Mouse (Mus musculus) NIH3T3 (cell line): ENCODE results near the gene Mettl9.

Experiments used
- DNase-seq: peaks from one replicate; pipeline ENCODE4 v3.0.0-alpha.2; 2012; ENCODE audit warnings: low read depth

Mettl9 gene

DNA sequence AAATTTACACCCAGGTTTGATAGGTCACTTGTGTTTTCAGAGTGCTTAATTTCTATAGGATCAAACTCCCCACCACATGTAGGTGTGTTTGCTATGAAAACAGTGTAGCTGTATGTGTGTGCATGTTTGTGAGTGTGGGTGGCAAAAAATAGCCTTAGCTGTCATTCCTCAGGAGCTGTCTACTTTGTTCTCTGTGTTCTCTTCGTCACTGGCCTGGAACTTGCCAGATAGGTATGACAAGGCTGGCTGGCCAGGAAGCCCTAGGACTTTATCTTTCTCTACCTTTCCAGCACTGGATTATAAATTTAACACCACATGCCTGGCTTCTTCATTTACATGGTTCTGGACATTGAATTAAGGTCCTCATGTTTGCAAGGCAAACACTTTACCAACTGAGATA lies 10.0 kb downstream of the Mettl9 start:
- no peak for DNase-seq

DNA sequence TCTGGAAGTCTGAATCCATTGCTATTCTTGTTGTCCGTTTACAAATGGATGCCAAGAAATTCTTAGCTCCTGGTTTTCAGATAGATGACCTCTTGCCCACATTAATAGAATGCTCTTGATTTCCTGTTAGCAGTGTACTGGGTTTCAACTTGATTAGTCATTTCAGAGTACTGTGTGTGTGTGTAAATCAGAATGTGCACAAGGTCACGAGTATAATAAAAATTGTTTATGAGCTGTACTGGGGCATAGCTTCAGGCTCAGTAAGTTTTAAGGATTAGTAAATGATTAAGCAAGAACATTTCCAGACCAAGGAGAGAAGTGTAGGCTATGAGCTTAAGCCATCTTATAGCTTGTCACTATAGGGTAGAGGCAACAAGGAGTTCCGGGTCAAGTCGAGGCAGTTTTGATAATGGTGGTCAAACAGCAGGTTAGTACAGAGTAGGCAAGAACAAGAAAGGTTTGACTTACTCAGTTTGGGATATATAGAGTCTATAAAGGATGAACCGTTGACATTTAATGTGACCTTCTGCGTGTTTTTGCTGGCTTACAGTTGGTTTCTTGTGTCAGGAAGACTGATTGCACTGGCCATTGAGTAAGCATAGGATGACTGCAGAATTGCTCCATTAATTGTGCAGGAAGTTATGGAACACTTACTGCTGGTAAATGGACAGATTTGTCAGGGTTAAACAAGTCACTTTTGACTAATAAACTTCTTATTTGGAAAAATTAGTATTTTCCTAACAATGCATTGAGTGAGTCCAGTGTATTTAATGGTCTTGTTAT lies 11.6 kb downstream of the Mettl9 start:
- DNase-seq = peak; percentile 24

DNA sequence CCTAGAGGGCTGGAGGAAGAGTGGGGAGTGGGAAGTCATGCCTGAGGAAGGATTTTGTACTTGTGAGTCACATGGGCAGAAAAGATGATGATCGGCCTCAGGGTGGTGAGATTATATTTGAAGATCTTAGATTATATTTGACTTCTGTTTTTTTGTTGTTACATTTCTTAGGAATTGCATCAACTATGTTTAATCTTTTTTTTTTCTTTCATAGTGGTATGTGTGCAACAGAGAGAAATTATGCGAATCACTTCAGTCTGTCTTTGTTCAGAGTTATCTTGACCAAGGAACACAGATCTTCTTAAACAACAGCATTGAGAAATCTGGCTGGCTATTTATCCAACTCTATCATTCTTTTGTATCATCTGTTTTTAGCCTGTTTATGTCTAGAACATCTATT lies 13.4 kb downstream of the Mettl9 start:
- no peak for DNase-seq

DNA sequence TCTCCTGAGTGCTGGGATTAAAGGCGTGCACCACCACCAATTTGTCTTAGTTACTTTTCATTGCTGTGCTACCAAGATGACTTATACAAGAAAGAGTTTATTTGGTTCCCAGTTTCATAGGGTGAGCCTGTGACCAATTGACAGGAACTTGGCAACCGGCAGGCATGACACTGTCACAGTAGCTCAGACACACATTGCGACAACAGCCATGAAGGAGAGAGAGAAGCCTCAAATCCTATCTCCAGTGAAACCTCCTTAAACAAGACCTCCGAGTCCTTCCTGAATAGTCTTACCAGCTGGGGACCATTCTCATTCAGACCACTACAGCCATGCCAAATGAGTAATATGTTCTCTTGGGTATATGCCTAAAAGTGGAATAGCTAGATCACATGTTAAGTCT lies 18.8 kb downstream of the Mettl9 start:
- DNase-seq = peak; percentile 56

DNA sequence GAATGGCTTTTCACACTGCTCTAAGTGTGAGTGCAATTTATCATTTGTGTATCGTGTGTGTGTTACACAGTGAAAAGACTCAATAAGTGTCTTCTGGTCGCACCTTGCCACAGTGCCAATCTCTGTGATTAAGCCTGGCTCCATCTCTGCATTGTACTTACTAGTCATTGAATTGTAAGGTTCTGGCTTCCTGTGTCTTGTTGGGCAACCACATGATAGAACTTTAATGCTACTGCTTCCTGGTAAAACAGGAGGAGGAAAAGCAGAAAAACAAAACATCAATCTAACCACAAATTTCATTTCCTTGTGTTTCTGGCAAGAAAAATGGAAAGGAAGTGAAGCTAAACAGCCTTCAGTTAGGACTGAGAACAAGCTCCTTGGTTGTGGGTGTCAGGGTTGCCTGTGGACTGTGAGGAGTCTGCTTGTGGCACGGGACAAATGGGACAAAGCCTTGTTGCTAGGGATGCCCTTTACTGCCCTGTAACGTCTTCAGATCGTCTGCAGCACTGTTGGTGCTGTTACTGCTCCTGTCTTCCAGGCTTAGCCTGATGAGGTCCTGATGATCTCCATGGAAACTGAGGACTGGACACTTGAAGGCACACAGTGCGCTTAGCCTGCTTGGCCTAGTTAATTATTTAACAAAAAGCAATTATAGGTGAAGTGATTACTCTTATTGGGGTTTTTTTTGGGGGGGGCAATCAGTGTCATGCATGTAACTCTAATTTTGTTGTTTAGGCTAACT lies 25.4 kb downstream of the Mettl9 start:
- no peak for DNase-seq

DNA sequence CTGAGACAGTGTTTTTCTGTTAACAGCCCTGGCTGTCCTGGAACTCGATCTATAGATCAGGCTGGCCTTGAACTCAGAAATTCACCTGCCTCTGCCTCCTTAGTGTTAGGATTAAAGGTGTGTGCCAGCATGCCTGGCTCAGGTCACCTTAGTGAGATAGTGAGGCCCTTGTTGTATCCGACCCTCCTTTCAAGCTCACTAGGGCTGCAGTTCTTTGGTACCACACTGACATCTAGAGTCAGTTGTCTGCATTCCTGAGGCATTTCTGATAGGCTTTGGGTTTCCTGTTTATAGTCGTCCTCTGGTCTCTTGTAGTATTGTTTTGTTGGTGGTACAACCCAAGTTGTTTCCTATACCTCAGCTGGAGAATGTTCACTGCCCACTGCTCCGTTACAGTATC lies 30.1 kb downstream of the Mettl9 start:
- peak; percentile 61 for DNase-seq

DNA sequence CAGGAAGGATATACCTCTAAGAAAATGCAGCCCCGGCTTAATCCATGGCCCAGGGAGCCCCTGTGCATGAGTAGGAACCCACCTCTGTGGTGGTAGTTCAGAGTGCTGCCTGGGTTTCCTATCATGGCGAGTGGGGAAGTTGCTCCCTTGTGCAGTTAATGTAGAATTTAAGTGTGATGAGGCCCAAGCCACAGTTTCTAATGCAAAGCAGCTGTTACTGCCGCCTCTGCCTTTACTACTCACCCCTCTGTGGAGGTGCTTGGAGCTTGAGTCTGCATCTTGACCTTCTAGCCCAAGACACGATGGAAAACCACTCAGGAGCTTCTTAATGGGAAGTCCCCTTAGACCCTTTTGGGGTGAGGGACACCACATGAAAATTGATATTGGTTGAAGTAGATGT lies 37.0 kb downstream of the Mettl9 start:
- no peak for DNase-seq

DNA sequence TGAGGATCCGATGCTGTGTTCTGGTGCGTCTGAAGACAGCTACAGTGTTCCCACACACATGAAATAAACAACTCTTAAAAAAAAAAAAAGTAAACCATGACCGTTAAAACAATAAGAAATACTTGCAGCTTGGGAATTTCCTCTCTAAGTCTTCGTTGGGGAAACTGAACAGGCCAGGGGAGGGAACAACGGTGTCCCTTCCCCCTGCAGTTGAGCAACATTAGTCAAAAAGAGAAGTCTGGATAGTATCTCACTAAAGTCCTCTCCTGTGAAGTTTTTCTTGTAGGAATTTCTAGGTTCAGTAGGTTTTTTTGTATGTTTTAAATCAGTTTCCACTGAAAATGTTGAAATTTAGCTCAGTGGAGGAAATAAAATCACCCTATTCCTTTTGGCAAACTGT lies 38.3 kb downstream of the Mettl9 start:
- DNase-seq = no peak

DNA sequence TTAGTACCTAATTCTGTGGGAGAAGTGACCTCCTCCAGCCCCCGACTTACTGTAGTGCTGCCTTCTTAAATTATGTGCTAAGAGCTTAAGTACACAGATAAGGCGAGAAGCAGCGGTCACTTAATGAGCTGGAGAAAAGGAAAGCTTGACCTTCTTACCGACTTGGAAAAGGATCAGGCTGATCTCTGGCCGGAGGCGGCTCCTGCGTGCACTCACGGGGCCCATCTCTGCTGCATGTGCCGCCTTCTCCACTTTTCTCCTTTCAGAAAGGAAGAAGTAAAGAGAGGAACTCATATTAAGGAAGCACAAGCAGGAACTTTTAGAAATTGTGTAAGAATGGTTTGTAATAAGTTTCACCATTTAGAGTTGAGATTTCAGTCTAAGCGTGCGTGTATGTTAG lies 40.0 kb downstream of the Mettl9 start, which contains the start of gene Igsf6:
Gene Igsf6 (minus strand): TSS at position 292 of the 400 bp plus-strand sequence.
- DNase-seq = no peak

DNA sequence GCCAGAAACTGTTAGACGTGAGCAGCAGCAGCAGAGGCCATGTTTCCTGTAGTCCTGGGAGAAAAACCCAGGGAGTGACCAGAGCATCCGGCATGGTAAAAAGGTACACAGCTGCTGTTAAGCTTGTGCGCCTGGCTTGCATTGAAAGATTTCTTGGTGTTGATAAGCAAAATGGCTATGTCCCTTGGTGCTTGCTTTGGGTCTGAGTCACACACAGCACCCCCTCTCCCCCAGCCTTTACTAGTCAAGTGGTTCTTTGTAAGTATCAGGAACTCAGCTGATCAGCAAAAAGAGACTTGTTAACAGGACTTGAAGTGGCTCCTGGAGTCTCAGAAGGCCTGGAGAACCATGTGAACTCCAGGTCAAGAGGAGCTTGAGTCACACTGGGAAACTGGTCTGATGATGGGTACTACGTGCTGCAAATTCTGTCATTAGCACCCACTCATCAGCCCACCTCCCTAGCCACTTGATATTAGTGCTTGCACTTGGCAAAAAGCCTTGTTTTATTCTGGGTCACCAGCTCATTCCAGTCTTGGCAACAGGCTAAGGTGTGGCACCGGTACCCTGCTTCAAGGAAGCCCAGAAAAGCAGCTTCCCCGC lies 40.7 kb downstream of the Mettl9 start:
- DNase-seq = no peak

DNA sequence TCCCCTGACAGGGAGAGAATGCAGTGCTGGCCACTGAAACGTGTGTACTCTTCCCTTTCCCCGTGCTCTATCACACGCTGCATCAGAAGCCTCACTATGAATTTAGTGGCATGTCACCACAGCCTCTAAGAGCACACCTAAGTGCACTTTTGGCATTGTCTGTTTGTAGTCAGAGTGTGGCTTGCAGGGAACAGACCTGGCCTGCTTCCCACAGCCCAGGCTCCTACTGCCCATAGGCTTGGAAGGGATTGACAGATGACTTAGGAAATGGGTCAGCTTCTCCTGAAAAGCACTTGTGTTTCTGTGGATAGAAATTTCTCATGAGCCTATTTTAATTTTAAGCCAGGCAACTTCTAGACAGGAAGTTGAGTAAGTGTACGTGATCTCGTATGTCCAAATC lies 41.2 kb downstream of the Mettl9 start:
- DNase-seq = no peak

DNA sequence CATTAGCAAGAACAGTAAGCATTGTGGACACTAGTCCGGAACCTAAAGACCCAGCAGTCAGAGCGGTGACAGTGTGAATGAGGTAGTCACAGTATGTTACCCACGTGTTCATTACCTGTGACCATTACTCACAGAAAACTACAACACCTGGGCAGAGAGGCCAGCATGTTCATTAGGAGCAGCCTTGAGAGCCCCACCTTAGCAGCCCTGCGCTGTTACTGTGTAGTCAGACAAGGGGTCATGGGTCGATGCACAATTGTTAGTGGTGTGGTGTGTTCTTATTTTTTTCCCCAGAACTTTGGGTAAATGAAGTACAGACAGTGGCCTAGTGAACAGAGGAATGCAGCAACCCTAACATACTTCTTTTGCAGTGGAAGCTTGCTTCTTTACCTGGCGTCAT lies 43.1 kb downstream of the Mettl9 start:
- no peak for DNase-seq

DNA sequence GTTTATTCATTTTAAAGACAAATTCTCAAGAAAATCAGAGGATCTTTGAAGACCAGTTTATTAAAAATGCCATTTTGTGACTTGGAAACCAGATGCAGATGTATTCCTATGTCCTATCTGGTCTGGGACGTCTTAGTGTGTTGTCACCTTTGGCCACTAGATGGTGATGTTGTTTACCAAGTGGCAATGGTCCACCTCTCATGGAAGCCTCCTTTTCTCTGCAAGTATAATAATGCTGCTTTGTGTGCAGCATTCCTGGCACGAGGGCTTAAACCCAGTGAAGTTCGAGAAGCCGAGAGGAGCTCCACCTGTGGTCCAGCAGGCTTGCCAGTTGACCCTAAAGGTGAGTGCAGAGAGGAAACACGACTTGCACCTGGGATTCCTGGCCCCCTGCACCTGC lies 43.6 kb downstream of the Mettl9 start:
- peak; percentile 79 for DNase-seq

DNA sequence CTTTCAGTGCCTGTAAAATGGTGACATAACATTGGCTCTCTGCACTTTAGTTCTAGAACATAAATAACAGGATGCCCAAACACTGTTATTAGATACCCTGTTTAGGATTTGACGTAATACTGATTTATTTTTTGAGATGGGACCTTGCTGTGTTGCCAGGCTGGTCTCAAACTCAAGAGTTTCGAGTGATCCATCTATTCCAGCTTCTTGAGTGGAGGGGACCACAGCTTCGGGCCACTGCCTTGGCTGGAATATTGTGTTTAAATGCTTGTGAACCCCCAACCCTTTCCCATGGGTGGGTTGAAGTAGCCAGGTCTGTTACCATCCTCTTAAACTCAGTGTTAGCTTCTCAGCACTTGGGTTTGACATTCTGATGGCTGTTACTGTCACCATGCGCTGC lies 47.1 kb downstream of the Mettl9 start, which contains the start of gene Otoa:
Gene Otoa (plus strand): TSS at position 301 of the 400 bp plus-strand sequence.
- no peak for DNase-seq

DNA sequence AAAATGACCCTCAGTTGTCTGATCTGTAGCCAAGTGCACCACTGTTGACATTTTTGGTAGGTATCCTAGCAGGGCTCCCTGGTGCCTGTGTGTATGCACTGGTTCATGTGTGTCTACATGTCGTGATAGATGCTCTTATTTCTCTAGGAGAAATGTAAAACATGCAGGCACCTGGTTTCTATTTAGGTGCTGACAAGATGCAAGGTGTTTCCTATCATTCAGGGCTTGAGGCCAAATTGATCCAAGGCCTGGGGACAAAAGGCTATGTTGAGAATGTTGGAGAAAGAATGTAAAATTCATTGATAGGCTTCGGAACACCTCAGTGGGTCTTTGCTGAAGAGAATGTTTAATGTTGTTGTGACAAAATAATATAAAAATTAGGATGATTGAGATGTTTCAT lies 47.6 kb downstream of the Mettl9 start:
- no peak for DNase-seq

DNA sequence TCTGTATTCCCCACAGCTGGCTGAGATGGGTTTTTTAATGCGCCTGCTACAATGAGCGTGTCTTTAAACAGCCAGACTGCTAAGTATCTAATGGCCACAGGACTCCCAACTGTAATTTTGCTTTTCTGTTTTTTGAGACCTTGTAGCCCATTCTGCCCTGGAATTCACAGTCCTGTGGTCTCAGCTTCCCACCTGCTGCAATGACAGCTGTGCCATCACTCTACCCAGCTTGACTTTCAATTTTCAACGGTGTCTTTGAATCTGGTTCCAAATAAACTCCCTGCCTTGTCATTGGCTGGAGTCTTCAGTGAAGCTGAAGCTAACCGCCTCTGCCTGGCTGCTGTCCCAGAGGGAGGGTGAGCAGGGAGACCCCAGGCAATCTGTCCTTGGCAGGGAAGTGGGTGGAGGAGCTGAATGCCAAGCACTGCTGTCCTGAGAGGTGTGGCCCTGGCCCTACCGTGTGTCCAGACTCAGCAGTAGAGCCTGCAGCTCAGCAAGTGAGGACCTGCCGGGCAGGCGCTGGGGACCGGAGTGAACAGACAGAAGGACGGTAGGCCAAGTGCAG lies 48.8 kb downstream of the Mettl9 start:
- DNase-seq = no peak

DNA sequence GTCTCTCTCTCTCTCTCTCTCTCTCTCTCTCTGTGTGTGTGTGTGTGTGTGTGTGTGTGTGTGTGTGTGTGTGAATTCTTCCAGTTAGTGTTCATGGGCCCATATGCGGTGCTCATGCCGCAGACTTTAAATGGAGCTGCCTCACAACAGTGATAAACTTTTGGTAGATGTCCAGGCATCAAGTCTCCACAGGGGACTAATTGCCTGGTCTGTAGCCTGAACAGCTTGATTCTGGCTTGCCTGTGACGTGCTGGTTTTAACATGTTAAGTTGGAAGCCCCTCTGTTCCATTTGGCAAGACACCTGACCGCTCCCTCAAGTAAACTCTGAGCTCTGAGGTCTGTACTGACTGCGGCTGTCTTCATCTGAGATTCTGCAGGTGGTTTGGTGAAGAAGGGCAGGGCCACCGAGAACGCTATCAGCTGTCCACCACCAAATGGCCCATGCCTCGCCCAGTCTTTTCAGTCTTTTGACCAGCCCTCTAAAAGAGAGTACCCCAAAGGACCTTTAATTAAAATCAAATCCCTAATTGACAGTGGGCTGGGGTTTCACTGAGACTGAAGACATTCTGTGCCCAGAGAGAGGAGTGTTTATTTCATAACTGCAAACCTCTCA lies 50.7 kb downstream of the Mettl9 start:
- DNase-seq = no peak

DNA sequence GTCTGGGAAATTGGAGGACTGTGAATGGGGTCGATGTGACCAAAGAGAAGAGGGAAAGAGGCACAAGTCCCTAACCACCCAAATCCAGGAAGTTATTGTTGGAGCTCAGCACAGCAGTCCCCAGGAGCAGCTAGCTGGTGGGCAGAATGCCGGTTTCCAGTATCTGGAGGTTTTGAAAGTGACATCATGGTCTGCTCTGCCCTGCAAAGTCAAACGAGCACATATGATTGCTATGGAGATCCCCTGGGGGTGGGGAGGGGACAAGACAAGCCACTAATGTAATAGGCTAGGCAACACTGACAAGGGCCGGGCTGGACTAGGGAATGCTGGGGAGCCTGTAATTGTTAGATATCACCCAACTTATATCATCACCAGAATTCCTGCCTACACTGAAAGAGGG lies 51.3 kb downstream of the Mettl9 start:
- no peak for DNase-seq

DNA sequence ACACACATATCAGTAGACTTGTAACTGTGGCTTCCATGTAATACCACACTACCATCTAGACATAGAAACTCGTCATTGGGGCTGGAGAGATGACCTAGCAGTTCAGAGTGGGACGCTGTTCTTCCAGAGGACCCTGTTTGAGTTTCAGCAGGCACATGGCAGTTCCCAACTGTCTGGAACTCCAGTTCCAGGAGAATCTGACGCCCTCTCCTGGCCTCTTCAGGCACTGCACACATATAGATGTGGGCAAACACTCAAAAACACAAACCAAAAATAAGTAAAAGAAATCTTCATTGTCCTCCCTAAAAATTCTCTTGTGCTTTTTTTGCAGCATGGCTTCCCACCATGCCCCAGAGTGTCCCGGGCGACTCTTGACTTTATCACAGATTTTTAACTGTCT lies 54.5 kb downstream of the Mettl9 start:
- DNase-seq = no peak

DNA sequence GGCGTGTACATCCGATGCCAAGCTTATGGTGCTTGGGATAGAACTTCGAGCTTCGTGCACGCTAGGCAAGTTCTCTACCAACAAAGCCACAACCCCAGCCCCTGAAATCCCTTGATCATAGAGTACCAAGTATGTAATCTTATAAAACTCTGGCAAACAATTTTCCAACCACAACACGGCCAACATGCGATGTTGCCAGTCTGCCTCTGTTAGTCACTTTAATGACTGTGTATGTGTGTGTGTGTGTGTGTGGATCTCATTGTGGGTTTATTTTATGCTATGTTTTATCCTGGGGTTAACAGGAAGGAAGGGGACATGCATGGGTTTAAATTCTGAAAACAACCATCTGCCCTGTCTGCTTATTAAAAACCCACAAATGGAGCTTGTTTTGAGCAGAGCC lies 56.5 kb downstream of the Mettl9 start:
- no peak for DNase-seq

DNA sequence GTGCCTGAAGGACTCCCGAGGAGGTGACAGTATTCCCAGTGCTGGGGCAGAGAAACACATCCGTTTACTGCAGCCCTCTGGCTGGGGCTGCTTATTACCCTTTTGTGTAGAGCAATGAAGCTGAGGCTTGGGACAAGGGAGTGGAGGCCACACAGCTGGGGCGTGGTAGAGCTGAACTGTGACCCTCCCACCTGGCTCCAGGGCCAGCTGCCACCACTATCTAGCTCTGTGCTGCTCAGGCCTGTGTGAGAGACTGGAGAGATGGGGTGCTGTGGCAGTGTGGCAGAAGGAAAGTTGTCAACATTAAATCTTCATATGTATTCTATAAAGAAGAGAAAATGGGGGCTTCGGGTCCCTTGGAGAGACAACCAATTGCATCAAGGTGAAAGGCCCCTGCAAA lies 58.8 kb downstream of the Mettl9 start:
- no peak for DNase-seq
